Mouse (Mus musculus) left cerebral cortex, postnatal 10 days (tissue): ENCODE measurements around the gene Efna3. TPM values are rescaled to one million over a fixed set of nuclear protein-coding genes. Genes with fewer than 3 reads are reported as not detected.

Experiments used
- DNase-seq, 2 experiments: peaks; one replicate each; pipeline ENCODE4 v3.0.0; 2021 to 2022; ENCODE audit warnings: low spot score in 2 of 2, mixed read lengths in 1 of 2; ENCODE audit errors: extremely low spot score in 1 of 2
- intact Hi-C: fragments of 180-260 bp; cut with DNase I; formaldehyde crosslinking; loops from one replicate; pipeline ENCODE4 v1.15.1; 2025
- total RNA-seq, 2 experiments: library from RNA; stranded (reverse); gene quantifications; 2 replicates each; pipeline ENCODE4 v1.2.3; 2021

Gene Efna3
- total RNA-seq, 2 experiments from 2014 or later = 47.7 to 56.7 TPM

DNA sequence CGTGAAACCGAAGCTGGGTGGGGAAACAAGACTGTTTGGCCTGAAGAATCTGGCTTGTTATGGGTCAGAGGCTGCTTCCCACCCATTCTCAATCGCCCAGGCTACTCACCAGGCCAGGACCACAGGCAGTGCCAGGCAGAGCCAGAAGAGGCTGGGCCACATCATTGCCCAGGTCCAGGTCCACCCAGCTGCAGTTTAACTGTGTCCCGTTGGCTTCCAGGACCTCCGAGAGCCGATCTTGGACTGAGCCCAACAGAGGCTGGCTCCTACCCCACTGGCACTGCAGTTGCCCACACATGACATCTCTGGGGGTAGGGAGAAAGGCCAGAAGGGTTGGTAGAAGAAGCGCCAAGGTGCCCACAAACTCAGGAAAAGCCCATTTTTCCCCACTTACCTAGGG is 20.5 kb upstream of the Efna3 start:
- intact Hi-C loops = loop anchor here (10.0 kb wide), 2 partner anchors 142 to 432 kb away; partner anchors contain the start of gene Ube2q1

DNA sequence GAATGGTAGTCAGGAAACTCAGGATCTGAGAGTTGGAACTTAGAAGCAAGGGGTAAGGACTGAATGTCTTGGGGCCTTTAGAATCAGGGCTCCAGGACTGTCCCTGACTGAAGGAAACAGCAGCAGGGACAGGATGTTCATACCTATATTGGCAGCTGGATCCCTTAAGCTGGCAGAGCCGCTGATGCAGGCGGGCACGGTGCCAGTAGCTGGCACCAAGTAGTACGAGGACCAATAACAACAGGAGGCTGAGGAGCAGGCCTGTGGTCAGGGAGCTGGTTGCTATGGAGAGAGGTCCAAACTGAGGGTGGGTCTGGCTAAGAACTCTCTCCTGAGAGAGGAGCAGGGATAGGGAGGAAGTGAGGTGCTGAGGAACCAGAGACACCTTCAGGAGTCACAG is 19.0 kb upstream of the Efna3 start:
- intact Hi-C loops = loop anchor here (10.0 kb wide), 2 partner anchors 143 to 433 kb away; partner anchors contain the start of gene Ube2q1
- peak in 1 of 2 experiments; percentile 30 for DNase-seq

More for the DNA sequence above, 20.5 kb upstream of the Efna3 start:
- peak in 1 of 2 experiments; percentile 35 for DNase-seq

DNA sequence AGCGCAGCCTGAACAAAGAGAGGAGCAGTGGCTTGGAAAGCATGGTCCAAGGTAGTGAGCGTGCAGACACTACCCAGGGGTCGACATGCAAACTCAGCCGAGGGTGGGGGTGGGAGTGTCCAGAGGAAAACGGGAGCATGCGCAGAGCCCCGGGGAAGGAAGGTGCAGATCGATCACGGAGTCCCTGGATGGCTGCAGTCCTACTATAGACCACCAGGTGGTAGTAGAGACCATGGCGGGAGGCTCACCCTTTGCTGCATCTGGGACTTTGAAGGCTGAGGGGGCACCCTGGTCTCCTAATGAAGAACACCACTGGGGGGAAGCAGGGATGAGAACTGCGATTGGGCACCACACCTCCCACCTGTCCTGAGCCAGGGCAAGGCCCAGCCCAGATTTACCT is 17.7 kb upstream of the Efna3 start:
- intact Hi-C loops = loop anchor here (10.0 kb wide), 2 partner anchors 144 to 434 kb away; partner anchors contain the start of gene Ube2q1
- DNase-seq = peak; percentile 59 to 85

DNA sequence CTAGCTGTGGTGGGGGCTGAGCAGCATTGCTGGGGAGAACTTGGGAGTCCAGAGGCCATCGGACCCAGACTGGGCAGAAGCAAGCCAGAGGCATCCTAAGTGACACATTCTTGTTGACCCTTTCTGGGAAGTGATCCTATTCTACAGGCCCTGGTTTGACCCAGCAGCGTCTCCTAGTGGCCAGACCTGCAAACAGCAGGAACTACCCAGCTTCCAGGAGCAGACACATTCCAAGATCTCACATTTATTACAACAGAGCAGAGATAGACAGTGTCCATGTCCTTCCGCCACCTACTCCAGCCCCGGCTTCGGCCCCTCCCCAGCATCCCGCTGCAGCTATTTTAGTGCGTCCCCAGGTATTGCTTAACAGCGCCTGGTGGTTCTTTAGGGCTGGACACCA is 16.7 kb upstream of the Efna3 start:
- intact Hi-C loops = no loop called here

DNA sequence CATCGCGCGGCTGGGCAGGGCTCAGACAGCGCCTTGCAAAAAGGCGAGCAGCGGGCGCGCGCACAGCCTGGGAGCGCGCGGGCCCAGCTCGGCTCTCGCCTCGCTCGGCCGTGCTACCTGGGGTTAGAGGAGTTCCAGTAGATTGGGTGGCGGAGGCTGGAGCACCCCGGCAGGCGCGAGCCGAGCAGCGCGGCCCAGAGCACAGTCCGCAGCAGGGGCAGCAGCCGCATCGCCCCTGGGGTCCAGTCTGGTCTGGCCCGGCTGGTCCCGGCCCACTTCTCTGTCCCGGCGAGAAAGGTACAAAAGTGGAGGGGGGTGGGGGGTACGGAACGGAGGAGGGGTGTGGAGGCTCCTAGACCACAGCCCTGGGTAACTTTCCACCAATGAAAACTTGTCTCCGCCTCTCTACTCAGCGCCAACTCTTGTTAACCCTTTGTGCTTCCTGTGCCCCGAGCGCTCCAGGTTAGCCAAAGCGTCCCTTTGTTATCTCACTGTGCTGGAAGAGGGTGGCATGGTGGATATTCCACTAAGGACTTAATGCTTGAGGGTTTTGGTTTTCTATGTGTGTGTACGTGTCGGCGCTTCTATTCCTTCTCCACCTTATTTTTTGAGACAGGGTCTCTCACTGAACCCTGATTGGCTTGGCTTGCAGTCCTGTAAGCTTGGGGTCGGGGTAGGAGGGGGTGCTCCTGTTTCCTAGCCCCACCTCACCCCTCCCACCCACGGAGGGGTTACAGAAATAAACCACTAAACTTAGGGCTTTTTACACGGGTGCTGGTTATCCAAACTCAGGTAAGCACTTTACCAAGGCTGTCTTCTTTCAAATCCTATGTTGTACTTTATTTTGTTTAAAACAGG is 15.2 kb upstream of the Efna3 start, which contains the start of gene Efna4:
Gene Efna4, minus strand, starts transcription at position 308 of the 858 bp plus-strand sequence.
- peak in 1 of 2 experiments; percentile 69 for DNase-seq
- intact Hi-C loops = no loop called here

More for the DNA sequence above, 16.7 kb upstream of the Efna3 start:
- peak; percentile 66 to 72 for DNase-seq

DNA sequence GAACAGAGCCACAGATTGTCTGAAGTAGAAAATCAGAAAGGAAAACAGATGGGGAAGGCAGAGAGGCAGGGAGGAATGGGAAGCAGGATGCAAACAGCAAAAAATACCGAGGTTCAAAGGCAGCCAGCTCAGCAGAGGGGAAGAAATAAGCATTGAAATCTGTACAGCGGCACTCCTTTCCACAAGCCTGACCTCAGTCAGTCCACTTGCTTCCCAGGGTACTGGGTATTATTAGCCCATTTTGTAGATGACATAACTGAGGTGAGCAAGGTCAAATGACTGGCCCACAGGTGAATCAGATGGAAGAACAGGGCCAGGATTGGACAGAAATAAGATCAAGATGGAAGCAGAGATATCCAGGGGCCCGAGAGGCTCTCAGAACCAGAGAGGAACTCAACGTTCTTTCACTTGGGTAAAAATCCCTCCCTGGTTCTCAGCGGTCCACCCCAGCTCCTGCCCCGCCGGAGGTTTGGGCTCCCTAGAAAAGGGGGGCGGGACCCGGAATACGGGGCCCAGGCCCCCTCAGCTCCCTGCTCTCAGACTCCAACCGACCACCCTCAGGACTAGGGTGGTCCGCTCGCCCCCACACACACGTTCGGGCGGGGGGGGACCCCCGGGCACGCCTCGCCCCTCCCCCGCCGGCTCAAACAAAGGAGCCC is 14.4 kb upstream of the Efna3 start:
- DNase-seq = no peak
- intact Hi-C loops = no loop called here

DNA sequence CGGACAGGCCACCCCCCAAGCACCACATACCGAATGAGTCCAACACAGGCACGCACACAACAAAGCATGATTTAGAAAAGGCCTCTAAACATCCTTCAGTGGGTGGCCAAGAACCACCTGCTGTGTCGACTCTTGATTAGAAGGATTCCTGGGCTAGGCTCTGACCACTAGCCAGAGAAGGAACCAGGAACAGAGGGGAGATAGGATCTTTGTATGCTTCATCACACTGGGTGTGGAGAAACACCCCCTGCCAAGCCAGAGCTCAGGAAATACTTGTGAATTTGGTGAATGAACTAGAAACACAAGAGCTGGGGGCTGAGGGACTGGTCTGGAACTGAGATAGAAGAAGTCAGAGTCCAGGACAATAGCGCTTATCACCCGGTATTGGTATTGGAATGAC is 13.8 kb upstream of the Efna3 start:
- peak in 1 of 2 experiments; percentile 28 for DNase-seq
- intact Hi-C loops = no loop called here

DNA sequence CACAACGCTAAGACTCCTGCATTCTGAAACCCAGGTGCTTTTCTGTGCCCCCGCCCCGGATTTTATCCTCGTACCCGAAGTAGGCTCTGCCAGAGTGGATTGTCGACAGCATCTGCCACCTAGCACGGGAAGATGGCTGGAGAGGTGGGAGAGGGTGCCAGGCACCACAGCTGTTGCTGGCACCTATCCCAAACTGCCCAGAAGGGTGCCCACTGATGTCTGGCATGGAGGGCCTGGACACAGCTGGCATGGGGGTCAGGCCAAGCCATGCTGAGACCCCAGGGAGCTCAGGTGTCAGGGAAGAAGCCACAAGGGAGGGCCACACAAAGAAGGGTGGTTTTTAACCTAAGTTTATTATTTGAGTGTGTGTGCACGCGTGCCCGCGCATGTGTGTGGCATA is 10.3 kb upstream of the Efna3 start:
- intact Hi-C loops = no loop called here
- peak in 1 of 2 experiments; percentile 45 for DNase-seq

DNA sequence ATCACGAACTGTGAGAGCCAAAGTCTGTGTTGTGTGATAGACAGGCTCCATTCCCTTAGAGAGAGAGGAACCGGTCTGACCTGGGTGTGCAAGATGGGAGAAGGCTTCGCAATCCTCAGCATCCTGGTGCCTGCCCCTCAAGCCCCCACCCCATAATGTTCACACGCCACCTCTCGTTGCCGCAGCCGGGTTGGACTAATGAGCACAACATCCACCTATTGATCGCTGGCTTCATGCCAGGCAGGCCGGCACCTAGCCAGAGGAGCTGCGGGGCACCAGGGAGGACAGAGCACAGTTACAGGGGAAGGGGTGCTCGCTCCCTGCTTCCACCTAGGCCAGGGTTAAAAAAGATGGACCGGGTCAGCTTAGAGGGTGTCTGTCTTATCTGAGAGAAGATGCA is 9.7 kb upstream of the Efna3 start:
- intact Hi-C loops = no loop called here
- peak in 1 of 2 experiments; percentile 54 for DNase-seq

DNA sequence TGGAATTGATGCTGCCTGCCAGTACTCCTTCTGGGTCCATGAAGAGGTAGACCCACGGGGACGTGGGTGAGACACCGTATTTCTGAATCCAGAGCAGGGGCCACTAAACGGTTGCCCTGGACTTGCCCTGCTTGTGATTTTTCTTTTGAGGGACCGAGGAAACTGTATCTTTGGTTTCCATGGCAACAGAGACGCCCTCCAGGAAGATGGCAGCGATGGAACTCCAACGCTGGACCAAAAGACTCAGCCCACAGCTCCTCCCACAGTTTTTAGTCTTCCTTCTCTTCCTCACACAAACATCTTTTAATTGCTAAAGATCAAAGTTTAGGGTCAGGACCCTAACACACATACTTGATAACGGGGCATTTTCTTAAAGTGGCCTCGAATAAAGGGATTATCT is 9.2 kb upstream of the Efna3 start:
- no peak for DNase-seq
- intact Hi-C loops = no loop called here

DNA sequence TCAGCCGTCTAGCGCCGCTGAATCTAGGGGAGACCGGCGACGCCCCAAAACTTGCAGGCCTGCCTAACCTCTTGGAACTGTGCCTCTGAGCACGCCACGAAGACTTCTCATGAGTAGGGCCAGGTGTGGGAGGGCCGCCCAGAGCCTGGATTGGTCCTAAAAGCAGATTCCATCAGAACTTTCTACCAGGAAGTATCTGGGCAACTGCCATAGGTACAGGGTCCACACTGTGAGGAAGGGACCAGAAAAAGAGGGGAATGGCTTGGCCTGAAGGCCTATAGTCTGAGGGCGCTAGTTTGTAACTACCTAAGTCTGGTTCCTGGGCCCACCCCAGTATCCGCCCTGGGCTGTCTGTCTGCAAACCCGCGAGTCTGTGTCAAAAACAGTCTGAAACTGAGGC is 8.8 kb upstream of the Efna3 start:
- intact Hi-C loops = no loop called here
- DNase-seq = no peak

DNA sequence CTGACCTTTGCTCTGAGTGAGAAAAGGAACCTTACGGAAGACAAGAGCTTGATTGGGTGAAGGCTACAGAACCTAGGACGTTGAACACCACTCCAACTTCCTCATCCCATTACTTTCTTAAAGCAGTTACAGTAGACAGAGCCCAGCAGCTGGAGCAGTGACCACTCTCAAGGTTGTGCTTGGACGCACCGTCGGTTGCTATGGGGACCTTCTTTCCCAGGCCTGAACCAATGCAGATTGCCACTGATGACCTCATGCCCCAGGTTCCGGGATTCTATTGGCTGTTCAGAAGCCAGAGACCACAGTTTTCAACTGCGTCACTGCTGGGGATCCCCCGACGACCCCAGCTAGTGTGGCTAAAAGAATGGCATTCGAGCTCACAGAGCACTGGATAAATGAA is 8.2 kb upstream of the Efna3 start:
- no peak for DNase-seq
- intact Hi-C loops = no loop called here

DNA sequence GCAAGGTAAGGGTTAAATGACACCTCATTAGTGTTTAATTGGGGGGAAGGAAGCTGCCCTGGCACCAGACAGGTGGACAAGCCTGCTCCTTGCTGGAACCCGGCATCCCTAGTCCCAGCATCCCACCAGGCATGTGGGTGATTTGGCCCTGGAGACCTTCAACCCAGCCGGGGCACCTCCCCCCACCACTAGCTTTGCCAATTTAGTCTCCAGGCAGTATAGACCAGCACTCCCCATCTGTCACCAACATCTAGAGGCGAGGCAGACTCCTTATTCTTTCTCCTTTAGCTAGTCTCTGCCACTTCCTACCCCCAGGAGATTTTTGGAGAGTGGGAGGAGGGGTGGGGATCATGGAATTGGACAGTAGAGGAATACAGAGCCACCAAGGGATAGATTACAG is 7.6 kb upstream of the Efna3 start:
- intact Hi-C loops = no loop called here
- no peak for DNase-seq

DNA sequence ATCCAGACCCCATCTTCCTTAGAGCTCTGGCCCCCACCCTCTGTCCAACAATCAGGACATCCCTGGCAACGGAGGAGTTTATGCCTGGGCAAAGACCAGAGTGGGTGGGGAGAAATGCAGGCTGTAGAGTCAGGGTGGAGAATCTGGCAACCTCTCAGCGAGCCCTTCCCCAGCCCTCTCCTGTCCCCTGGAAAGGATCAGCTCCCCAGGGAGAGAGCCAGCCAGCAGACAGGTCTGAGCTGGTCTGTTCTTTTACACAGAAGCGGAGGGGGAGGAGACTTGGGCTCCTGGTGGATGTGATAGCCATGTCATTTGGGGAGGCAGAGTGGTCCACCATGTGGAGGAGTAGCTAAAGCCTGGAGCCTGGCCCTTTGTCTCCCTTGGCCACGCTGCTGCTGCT is 5.9 kb upstream of the Efna3 start:
- DNase-seq = no peak
- intact Hi-C loops = no loop called here

DNA sequence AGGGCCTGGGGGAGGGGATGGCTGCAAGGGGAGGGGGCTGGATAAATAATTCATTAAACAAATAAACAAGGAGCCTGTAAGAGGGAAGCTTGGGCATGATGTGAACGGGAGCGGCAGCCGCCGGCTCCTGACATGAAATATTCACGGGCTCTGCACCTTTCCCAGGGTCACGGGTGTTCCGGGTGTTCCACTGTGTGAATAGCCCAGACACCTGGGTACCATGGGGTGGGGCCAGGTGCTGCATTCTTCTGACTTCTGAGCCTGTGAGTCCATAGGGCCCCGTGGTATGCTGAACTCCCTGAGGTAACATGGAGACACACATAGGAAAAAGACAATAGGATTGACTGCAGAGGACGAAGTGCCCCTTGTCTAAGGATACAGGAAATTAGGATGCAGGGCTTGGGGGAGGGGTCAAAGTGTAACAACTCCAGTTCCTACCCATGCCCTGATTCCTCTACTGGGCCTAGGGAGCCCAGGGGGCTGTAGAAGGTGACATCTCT is 4.7 kb upstream of the Efna3 start:
- intact Hi-C loops = no loop called here
- no peak for DNase-seq

DNA sequence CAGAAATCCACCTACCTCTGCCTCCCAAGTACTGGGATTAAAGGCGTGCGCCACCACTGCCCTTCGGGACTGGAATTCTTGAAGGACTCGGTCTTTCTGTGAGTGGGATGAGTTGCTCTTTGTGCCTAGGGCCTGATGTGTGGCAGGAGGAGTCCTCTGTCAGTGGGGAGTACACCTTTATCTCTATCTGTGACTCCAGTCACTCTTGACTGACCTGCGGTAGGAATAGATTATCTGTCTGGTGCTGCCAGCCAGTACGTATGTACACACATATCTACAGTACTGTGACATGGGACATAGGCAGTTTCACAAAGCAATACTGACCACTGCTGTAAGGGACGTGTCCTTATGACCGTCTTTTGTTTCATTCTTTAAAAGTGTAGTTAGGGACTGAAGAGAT is 3.1 kb upstream of the Efna3 start:
- DNase-seq = no peak
- intact Hi-C loops = no loop called here

DNA sequence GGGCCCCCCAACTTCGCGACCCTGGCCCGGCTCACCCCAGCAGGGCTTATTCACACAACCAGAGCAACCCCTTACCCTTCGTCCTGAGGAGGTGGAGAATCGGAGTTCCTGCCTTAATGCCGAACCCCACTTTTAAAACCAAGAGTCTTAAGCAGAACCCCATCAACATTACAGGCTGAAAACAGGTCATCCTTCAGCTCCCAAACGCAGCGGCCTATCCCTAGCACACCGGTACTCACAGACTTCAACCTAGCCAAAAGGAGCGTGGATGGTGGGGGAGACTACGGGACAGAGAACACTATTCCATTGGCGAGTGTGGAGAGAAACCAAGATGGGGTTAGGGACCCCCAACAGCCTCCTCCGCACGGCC is 649 bp downstream of the Efna3 start:
- intact Hi-C loops = no loop called here
- DNase-seq = no peak

DNA sequence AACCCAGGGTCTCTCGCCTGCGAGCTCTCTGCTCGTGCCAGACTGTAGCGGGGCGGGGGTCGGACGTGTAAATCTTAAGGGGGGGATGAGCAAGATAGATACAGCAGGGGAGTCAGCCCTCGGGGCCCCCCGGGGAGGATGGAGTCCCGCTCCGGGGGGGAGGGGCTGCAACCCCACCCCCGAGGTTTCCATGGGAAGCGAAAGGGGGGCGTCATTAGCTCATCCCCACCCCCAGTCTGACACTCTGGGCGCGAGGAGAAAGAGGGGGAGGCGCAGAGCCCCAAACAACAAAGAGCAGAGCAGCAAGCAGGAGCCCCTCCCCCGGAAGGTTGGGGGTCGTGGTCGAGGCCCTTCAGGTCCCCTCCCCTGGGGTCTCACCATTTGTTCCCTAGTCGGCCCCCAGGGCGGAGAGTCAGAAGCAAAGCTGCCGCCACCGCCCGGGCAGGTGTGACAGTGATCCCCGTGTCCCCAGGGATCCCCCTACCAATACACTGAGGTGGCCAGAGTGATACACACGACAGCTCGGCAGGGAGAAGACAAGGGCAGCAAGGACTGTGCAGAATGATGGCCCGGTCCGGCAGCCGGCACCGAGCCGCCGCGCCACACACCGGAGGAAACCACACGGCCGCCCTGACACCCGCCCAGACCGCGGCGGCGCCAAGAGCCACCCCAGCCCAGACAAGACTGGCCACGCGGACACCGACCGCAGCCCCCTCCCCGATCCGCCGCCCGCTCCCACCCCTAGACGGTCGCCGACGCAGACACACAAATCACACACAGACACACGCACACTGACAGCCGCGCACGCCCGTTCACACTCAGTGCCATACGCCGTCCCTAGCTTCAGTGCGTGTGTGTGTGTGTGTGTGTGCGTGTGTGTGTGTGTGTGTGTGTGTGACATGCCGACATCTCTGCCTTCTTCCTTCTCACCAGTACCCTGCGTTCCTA is 1.3 kb downstream of the Efna3 start:
- peak in 1 of 2 experiments; percentile 75 for DNase-seq
- intact Hi-C loops = no loop called here
